Mouse (Mus musculus): ENCODE measurements around the gene Usp37. TPM values are rescaled to one million over a fixed set of nuclear protein-coding genes. Genes with fewer than 3 reads are reported as not detected.
"Not testable (repeated sequence)": the region's sequence is repeated elsewhere in the genome, so short reads cannot be mapped to it uniquely, and the experiment has no call there.

Usp37 gene
- total RNA-seq, 2 experiments from 2014 or later = 27.9 to 30.7 TPM

DNA sequence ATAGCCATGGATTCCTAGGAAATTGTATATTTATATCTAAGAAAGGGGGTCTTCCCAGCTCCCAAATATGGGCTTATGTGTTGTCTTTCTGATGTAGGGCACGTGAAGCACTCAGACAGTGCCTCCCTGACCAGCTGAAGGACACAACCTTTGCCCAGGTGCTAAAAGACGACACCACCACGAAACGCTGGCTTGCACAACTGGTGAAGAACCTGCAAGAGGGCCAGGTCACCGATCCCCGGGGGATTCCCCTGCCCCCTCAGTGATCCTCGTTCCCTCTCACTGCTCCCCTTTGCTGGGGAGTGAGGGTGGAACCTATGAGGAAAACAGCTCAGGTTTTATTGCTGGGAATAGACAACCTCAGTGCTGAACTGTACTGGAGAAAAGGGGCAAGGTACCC lies 15.5 kb downstream of the Usp37 start:
- Histone ChIP-seq H3K4me3 (no peak overlapping the region), H3K27ac (no peak overlapping the region)
- intact Hi-C loops (cut with DNase I) = no loop called here
- no peak for TF ChIP-seq CTCF (IDR thresholded peaks at IDR 0.05)
- no peak for DNase-seq (ENCODE audit: extremely low spot score in 1 of 2, low spot score in 2 of 2)

DNA sequence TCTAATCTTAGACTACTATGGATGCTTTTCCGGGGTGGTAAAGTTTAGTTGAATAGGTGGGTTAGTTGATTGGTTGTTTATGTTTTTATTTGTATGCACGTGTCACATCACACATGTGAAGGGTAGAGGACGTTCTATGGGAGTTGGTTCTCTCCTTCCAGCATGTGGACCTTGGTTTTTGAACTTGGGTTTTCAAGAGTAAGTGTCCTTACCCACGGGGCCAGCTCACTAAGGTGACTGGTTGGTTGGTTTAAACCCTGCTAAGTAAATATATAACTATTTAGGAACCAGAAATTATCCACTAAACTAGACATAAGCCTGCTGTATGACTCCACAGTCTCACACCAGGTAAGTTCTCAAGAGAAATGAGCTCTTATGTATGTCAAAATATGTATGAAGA lies 19.3 kb downstream of the Usp37 start:
- intact Hi-C loops (cut with DNase I) = no loop called here
- no peak for TF ChIP-seq CTCF (IDR thresholded peaks at IDR 0.05)
- no peak overlapping the region for H3K27ac ChIP-seq
- no peak for DNase-seq (ENCODE audit: extremely low spot score in 1 of 2, low spot score in 2 of 2)
- H3K4me3 ChIP-seq = no peak overlapping the region

DNA sequence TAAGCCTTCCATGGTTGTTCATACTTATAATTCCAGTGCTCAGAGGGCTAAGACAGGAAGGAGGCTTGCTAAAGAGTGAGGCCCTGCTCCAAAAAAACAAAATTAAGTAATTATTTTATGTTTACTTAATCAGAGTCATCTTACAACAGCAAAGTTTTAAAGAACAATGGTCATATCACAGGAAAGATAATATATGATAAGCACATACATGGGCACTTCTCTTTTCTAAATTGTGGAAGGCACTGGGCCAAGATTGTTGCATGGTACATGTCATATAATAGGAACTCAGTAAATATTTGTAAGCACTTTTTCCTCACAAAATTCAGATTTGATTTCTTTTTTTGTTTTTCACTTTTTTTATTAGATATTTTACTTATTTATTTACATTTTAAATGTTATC lies 24.2 kb downstream of the Usp37 start:
- DNase-seq (ENCODE audit: extremely low spot score in 1 of 2, low spot score in 2 of 2) = no peak
- no peak overlapping the region for H3K27ac ChIP-seq
- H3K4me3 ChIP-seq = no peak overlapping the region
- TF ChIP-seq CTCF (IDR thresholded peaks at IDR 0.05) = no peak
- intact Hi-C loops (cut with DNase I) = no loop called here

DNA sequence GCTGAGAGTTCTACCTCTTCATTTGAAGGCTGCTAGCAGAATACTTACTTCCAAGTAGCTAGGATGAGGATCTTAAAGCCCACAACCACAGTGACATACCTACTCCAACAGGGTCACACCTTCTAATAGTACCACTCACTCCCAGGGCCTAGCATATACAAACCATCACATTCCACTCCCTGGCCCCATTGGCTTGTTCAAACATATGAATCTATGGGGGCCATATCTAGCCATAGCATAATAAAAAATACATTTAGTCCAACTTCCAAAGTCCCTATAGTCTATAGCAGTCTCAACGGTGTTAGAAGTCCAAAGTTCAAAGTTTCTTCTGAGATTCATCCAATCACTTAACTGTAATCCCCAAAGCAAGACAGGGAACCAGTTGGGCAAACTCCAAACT lies 31.1 kb downstream of the Usp37 start:
- H3K4me3 ChIP-seq; DNase-seq (ENCODE audit: extremely low spot score in 1 of 2, low spot score in 2 of 2); intact Hi-C loops (cut with DNase I); H3K27ac ChIP-seq: not testable (repeated sequence)

DNA sequence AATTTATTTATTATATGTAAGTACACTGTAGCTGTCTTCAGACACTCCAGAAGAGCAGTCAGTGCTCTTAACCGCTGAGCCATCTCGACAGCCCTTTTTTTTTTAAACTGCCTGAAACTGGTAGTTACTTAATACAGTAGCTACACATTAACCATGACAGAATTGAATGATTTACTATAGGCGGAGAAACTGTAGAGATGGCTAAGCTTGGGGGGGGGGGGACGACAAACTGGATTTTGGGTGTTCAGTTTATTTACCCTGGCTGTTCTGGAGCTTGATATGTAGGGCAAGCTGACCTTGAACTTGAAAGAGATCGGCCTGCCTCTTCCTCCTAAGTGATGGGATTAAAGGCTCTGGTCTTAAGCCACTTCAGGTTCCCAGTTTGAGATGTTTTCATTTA lies 32.8 kb downstream of the Usp37 start:
- no peak overlapping the region for H3K27ac ChIP-seq
- no peak for TF ChIP-seq CTCF (IDR thresholded peaks at IDR 0.05)
- no peak overlapping the region for H3K4me3 ChIP-seq
- DNase-seq (ENCODE audit: extremely low spot score in 1 of 2, low spot score in 2 of 2) = no peak
- intact Hi-C loops (cut with DNase I) = no loop called here

DNA sequence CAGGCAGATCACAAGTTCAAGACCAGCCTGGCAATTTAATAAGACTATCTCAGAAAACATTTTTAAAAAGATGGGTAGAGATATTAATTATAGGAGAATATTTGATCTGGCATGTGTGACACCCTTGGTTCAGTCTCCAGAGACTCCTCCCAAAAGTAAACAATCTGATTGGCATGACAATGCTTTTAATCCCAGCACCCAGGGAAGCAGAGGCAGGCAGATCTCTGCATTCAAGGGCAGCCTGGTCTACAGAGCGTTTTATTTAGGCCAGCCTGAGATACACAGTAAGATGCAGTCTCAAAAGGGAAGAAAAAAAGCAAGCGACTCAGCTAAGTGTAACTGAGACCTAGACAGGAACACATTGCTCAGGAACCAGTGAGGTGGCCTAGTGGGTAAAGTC lies 36.3 kb downstream of the Usp37 start:
- no peak overlapping the region for H3K27ac ChIP-seq
- no peak for TF ChIP-seq CTCF (IDR thresholded peaks at IDR 0.05)
- no peak overlapping the region for H3K4me3 ChIP-seq
- intact Hi-C loops (cut with DNase I) = loop anchor here (5.0 kb wide), 1 partner anchor 80 kb away; the partner anchor contains the start of genes Bcs1l and Zfp142
- no peak for DNase-seq (ENCODE audit: extremely low spot score in 1 of 2, low spot score in 2 of 2)

DNA sequence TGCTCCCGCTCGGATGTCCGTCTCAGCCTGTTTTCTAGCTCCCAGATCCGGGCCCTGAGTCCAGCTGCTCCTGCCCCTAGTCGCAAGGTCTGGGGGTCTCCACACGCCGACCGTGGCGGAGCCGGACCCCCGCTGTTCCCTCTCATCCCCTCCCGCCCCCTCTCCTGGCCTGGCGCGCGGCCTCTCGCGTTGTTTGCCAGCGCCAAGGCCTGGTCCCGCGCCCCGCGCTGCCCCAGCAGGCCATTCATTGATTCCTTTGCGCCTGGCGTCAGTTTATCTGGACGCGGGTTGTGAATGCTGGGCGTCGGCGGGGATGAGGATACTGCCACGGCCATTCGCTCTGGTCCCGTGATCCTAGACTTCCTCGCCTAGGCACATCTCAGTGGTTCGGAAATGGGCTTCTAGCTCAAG lies 37.6 kb downstream of the Usp37 start:
- TF ChIP-seq CTCF (IDR thresholded peaks at IDR 0.05) = no peak
- Histone ChIP-seq H3K27ac (peak overlapping the region; percentile 93), H3K4me3 (peak overlapping the region; percentile 77)
- peak in 1 of 2 experiments; percentile 45 for DNase-seq (ENCODE audit: extremely low spot score in 1 of 2, low spot score in 2 of 2)
- intact Hi-C loops (cut with DNase I) = loop anchor here (5.0 kb wide), 1 partner anchor 81 kb away; the partner anchor contains the start of genes Bcs1l and Zfp142

DNA sequence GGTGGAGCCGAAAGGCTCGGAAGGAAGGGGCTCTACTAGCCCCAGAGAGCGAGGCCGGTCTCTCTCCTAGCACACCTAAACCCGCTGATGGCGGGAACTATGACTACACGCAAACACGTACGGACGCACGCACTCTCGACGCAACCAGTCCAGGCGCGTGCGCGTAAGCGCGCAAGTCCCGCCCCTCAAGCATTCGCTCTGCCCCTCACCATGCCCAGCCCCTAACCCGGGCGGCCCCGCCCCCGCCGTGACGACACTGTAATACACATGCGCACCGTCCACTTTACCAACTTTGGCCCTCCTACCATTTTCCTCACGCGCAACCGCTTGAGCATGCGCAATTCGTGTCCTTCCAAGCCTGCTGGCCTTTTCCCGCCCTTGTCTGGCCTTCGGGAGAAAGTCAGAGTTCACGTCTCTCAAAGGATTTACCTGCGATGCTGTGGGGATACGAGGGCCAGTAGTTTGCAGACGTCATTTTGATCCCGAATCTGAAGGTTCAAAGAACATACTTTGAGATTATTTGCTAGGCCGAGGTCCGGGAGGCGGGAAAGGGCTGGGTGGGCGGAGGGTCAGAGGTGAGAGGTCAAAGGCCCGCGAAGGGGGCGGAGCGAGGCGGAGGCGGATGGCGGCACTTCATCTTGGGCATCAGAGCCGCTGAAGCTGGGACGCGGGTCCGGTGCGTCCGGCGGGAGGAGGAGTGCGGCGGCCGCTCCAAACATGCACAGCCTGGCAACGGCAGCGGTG lies 38.2 kb downstream of the Usp37 start, which contains the start of gene Cnot9:
Gene Cnot9, plus strand, starts transcription at position 338 of the 744 bp plus-strand sequence.
- DNase-seq (ENCODE audit: extremely low spot score in 1 of 2, low spot score in 2 of 2) = peak; percentile 100
- Histone ChIP-seq H3K27ac (peak within 1 kb of the TSS; percentile 93), H3K4me3 (peak within 1 kb of the TSS; percentile 77)
- intact Hi-C loops (cut with DNase I) = loop anchor here (5.0 kb wide), 1 partner anchor 81 kb away; the partner anchor contains the start of genes Bcs1l and Zfp142
- TF ChIP-seq CTCF (IDR thresholded peaks at IDR 0.05) = no peak

DNA sequence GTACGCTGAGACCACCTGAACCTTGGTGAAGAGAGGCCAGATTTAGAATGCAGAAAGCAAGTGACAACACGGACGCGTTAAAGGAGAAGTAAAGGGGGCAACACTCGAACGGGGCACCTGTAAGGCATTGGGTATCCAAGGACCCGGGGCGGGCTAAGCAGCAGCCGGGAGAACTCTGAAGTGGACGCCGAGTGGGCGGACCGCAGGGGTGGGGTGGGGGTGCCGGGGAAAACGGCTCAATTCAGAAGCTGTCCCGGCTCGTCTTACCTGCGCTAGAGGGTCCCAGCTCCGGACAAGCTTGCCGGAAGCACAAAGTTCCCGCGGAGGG lies 38.7 kb downstream of the Usp37 start:
- Histone ChIP-seq H3K27ac (peak overlapping the region; percentile 54; the same call in 1 of the 2 replicates), H3K4me3 (peak overlapping the region; percentile 77)
- intact Hi-C loops (cut with DNase I) = loop anchor here (5.0 kb wide), 1 partner anchor 82 kb away; the partner anchor contains the start of genes Bcs1l and Zfp142
- no peak for TF ChIP-seq CTCF (IDR thresholded peaks at IDR 0.05)
- DNase-seq (ENCODE audit: extremely low spot score in 1 of 2, low spot score in 2 of 2) = no peak

DNA sequence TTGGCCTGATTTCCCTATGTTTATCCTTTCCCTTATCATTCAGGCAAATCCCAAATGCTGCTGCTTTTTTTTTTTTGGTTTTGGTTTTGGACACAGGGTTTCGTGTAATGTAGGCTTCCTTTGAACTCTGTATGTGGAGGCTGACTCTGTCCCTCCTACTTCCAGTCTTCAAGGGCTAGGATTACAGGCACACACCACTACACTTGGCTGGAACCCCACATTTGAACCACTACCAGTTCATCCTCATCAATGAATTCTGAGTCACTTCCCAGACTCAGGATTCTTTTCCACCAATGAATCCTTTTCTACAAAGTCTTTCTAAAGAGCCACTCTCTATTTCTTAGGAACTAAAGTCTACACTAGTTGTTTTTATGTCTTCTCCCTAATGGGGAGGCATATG lies 43.0 kb downstream of the Usp37 start:
- Histone ChIP-seq H3K27ac (no peak overlapping the region), H3K4me3 (no peak overlapping the region)
- DNase-seq (ENCODE audit: extremely low spot score in 1 of 2, low spot score in 2 of 2) = no peak
- intact Hi-C loops (cut with DNase I) = no loop called here
- no peak for TF ChIP-seq CTCF (IDR thresholded peaks at IDR 0.05)

DNA sequence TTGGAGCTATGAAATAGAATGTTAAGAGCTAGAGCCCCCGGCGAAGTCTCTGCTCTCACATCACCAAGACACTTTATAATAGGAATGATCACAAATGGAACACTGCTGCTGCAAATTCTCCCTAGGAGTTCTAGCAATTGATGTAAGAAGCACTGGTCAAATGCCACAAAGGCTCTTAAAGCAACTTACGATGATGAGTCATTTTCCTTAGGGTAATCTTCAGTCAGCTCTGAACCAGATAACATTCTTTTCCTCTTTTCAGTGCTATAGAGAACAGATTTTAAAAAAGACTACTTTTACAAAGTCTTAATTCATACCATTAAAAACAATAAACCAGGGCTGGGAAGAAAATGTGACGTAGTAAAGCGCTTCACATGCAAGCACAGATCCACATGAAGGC lies 58.3 kb downstream of the Usp37 start:
- H3K4me3 ChIP-seq = no peak overlapping the region
- no peak for DNase-seq (ENCODE audit: extremely low spot score in 1 of 2, low spot score in 2 of 2)
- intact Hi-C loops (cut with DNase I) = no loop called here
- H3K27ac ChIP-seq = no peak overlapping the region
- no peak for TF ChIP-seq CTCF (IDR thresholded peaks at IDR 0.05)

DNA sequence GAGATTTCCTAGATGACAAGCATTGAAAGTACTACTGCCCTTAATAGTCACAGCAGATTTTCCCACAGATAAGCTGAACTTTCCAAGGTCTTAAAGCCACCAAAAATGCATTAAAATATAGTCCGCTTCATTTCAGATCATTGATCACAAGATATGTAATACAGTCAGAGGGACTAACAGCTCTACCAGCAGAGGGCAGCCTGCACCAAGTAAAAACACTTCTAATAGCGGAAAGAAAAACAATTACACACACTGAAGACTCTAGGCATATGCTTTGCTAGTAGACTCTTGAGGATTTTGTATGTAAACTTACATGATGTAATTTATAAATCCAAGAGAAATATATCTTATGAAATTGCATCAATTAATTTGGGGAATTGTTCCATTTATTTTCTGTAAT lies 83.8 kb downstream of the Usp37 start:
- TF ChIP-seq CTCF (IDR thresholded peaks at IDR 0.05) = peak; percentile 76
- peak; percentile 33 to 57 for DNase-seq (ENCODE audit: extremely low spot score in 1 of 2, low spot score in 2 of 2)
- no peak overlapping the region for H3K4me3 ChIP-seq
- intact Hi-C loops (cut with DNase I) = loop anchor here (2.0 kb wide), 1 partner anchor 301 kb away; no protein-coding TSS in a partner anchor
- no peak overlapping the region for H3K27ac ChIP-seq

DNA sequence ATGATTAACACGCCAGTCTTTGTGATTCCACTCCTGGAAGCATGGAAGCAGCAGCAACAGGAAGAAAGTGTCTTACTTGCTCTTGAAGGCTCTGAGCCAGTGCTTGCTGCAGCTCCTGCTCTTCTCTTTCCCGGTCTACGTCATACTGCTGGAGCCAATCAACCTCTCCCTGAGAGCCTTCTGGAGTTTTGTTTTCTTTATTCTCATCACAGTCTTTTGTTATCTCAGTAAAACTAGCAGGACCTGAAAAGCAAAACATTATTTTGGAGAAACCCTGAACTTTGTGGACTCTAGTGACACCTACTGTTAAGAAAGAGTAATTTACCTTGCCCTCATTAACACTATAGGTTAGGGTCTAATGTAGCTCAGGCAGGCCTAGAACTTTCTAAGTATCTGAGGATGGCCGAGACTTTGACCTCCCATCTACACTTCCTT lies 91.5 kb downstream of the Usp37 start:
- intact Hi-C loops (cut with DNase I) = loop anchor here (1.0 to 5.0 kb wide), 4 partner anchors 62 to 246 kb away; partner anchors contain the start of gene Ctdsp1

More for the DNA sequence above, 91.5 kb downstream of the Usp37 start:
- Histone ChIP-seq H3K27ac (peak overlapping the region; percentile 25; the same call in 1 of the 2 replicates), H3K4me3 (no peak overlapping the region)
- DNase-seq (ENCODE audit: extremely low spot score in 1 of 2, low spot score in 2 of 2) = no peak
- peak; percentile 83 for TF ChIP-seq CTCF (IDR thresholded peaks at IDR 0.05)
